Mouse (Mus musculus) embryonic facial prominence, embryonic 12.5 days (tissue): ENCODE measurements around the gene Myo3b. TPM values are rescaled to one million over a fixed set of nuclear protein-coding genes. Genes with fewer than 3 reads are reported as not detected.

ENCODE experiments used
- ATAC-seq: fragments of 200-750 bp; cut with Nextera tagmentation; 2 replicates; pipeline ENCODE4 v1.8.0; 2017; ENCODE audit not compliant: insufficient number of reproducible peaks, insufficient read depth, low FRiP score, low TSS enrichment
- H3K27ac ChIP-seq: fragments of 300-500 bp; sonication (generic); 2 replicates; pipeline ENCODE4 v1.5.1; 2016; ENCODE audit warnings: mild to moderate bottlenecking
- H3K27me3 ChIP-seq: fragments of 300-500 bp; sonication (generic); 2 replicates; pipeline ENCODE4 v1.6.1; 2016; ENCODE audit warnings: mild to moderate bottlenecking, moderate library complexity
- H3K36me3 ChIP-seq: fragments of 300-500 bp; sonication (generic); 2 replicates; pipeline ENCODE4 v1.6.1; 2016; ENCODE audit warnings: mild to moderate bottlenecking
- H3K4me1 ChIP-seq: fragments of 300-500 bp; sonication (generic); 2 replicates; pipeline ENCODE4 v1.6.1; 2016
- H3K4me2 ChIP-seq: fragments of 300-500 bp; sonication (generic); replicated peaks from 2 replicates; pipeline ENCODE4 v1.6.1; 2016; ENCODE audit warnings: mild to moderate bottlenecking, moderate library complexity
- H3K4me3 ChIP-seq: fragments of 300-500 bp; sonication (generic); 2 replicates; pipeline ENCODE4 v1.5.1; 2016; ENCODE audit warnings: mild to moderate bottlenecking
- H3K9ac ChIP-seq: fragments of 300-500 bp; sonication (generic); 2 replicates; pipeline ENCODE4 v1.6.1; 2016; ENCODE audit warnings: mild to moderate bottlenecking, moderate library complexity
- H3K9me3 ChIP-seq: fragments of 300-500 bp; sonication (generic); 2 replicates; pipeline ENCODE4 v1.6.1; 2016; ENCODE audit warnings: mild to moderate bottlenecking, moderate library complexity
- WGBS: fragments of 180-500 bp; shearing (Covaris S2); methylation state at CpG from one replicate; pipeline ENCODE4 v1.1.7; 2016; 5-methylcytosine and 5-hydroxymethylcytosine counted together
- polyA plus RNA-seq: library from polyadenylated mRNA; unstranded; fragments of >200 nt; fragmentation: Nextera tagmentation; extraction: Ambion mirVana; gene quantifications from 2 replicates; pipeline ENCODE4 v1.2.1, GENCODE M21; 2016

The Myo3b gene
- polyA plus RNA-seq, 1 experiment from 2014 or later, result 0.12 TPM

DNA sequence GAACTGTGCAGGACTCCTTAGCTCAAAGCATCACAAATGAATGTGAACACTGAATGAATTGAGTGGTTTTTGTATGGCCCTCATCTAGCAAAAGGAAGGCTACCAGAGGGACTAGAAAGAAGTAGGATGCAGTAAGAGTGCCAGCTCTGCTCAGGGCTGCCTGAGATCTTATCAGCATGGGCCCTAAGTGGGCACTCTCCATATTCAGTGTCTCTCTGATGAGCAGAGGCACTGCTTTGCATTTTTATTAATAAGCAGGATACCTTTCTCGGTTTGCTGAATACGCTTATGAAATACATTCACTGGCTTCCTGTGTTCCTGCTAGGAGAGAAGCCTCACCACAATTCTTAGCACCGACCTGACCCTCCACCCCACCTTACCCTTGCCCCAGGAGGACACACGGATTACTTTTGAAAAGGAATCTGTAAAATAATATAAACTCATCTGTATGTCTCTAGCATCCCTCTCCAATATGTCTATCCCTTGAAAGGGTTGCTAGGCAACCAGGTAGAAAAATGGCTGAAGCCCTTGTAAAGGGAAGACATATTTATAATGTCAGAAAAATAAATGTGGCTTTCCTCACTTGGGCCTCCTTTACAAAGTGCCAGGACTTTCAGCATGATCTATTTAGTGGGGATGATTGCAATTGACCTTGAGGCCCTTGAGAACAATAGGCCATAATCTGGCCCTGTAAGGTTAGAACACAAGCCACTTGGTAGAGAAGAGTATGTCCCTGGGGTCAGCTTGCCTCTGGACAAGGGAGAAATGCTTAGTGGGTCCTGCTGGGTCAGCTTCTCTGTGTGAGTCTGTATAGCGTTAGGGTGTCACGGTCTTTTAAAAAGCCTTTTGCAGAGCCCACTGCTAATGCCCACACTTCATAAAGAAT lies 138.1 kb downstream of the Myo3b start:
- H3K9me3 ChIP-seq, result no peaks in the 10 kb centered on the region
- 67% methylated on average over 6 of the region's 6 CpGs for WGBS
- no peak for ATAC-seq
- H3K27me3 ChIP-seq, result no peaks in the 10 kb centered on the region
- no peaks in the 10 kb centered on the region for H3K4me1 ChIP-seq
- H3K27ac ChIP-seq, result no peak overlapping the region
- no peak overlapping the region for H3K9ac ChIP-seq
- H3K4me2 ChIP-seq, result no peak overlapping the region
- no peaks in the 10 kb centered on the region for H3K36me3 ChIP-seq
- no peak overlapping the region for H3K4me3 ChIP-seq

DNA sequence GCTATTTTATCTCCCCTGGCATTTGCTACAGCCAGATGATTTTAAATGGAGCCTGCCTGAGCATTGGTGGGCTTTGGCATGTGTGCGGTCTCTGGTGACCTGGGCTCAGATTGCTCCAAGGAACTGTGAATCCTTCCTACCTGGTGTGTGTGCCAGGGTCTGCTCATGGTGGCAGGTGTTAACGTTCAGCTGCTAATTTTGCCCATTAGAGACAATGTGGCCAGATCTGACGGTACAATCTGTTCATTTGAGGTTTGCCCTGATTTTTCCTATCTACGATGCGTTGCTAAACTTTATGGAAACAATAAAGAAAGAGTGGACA lies 138.7 kb downstream of the Myo3b start:
- no peak overlapping the region for H3K27ac ChIP-seq
- H3K36me3 ChIP-seq, result no peaks in the 10 kb centered on the region
- no peak overlapping the region for H3K4me3 ChIP-seq
- ATAC-seq, result no peak
- WGBS, result 79% methylated on average over 5 of the region's 5 CpGs
- H3K4me2 ChIP-seq, result no peak overlapping the region
- H3K27me3 ChIP-seq, result no peaks in the 10 kb centered on the region
- H3K9me3 ChIP-seq, result no peaks in the 10 kb centered on the region
- no peak overlapping the region for H3K9ac ChIP-seq
- H3K4me1 ChIP-seq, result no peaks in the 10 kb centered on the region

DNA sequence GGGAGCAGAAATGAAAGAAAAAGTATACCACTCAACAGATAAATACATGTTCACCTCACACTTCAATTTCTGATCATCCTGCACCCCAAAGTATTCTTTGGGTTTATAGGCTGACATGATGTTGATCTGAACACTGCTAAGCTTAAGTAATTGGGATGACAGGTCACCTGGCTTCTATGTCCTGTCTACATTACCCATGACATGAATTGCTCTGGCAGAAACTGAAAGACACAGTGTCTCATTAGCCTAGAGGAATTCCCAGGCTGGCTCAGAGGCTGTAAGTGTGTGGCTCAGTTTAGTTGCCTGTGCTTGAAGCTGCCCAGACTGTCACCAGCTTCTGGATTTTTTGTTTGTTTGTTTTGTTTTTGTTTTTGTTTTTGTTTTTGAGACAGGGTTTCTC lies 139.3 kb downstream of the Myo3b start:
- H3K4me1 ChIP-seq, result no peaks in the 10 kb centered on the region
- no peak overlapping the region for H3K4me3 ChIP-seq
- no peak overlapping the region for H3K9ac ChIP-seq
- ATAC-seq, result no peak
- H3K36me3 ChIP-seq, result no peaks in the 10 kb centered on the region
- H3K27me3 ChIP-seq, result no peaks in the 10 kb centered on the region
- no peak overlapping the region for H3K4me2 ChIP-seq
- H3K9me3 ChIP-seq, result no peaks in the 10 kb centered on the region
- H3K27ac ChIP-seq, result no peak overlapping the region

DNA sequence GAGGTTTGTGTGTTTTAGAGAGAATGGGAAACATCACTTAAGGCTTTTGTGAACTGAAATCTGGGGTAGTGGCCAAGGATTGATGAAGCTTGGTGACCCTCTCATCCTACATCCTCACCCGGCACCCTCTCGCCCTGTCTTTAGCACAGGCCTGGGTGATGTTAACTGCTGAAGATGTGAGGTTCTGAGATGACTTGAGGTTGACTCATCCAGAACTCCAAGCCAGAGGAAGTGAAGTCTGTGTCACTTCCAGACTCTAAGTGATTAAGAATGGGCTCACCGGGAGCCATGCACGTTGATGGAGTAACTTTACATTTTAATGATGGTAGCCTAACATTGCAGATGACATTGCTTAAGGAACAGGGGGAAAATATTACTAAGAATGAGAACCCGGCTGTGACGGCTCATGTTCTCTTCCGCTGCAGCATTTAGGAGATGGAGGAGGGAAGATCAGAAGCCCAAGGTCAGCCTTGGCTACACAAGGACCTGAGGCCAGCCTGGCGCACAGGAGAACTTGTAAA lies 143.3 kb downstream of the Myo3b start:
- Histone ChIP-seq H3K36me3 (no peaks in the 10 kb centered on the region), H3K4me1 (no peaks in the 10 kb centered on the region), H3K4me2 (no peak overlapping the region), H3K9ac (no peak overlapping the region), H3K27ac (no peak overlapping the region), H3K9me3 (no peaks in the 10 kb centered on the region), H3K27me3 (no peaks in the 10 kb centered on the region), H3K4me3 (no peak overlapping the region)
- WGBS, result 92% methylated on average over 8 of the region's 8 CpGs
- no peak for ATAC-seq

DNA sequence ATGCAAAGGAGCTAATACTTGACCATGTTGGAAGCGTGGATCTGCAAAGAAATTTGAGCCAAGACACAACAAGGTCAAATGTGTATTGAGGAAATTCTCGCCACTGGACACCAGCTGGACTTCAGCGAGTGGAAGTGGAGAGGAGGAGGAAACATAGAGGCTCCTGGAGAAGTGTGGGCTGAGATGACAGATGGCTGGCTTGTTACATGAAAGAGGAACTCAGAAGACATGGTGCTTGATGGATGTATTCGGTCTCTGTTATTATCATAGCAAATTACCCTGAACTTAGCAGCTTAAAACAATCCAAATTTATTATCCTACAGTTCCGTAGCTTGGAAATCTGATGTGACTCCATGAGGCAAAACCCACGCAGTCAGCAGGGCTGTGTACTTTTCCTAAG lies 148.1 kb downstream of the Myo3b start:
- no peak overlapping the region for H3K4me2 ChIP-seq
- H3K9me3 ChIP-seq, result no peaks in the 10 kb centered on the region
- H3K4me3 ChIP-seq, result no peak overlapping the region
- no peak overlapping the region for H3K27ac ChIP-seq
- H3K36me3 ChIP-seq, result no peaks in the 10 kb centered on the region
- no peaks in the 10 kb centered on the region for H3K4me1 ChIP-seq
- H3K9ac ChIP-seq, result no peak overlapping the region
- no peak for ATAC-seq
- no peaks in the 10 kb centered on the region for H3K27me3 ChIP-seq
- WGBS, result 81% methylated on average over 6 of the region's 6 CpGs

DNA sequence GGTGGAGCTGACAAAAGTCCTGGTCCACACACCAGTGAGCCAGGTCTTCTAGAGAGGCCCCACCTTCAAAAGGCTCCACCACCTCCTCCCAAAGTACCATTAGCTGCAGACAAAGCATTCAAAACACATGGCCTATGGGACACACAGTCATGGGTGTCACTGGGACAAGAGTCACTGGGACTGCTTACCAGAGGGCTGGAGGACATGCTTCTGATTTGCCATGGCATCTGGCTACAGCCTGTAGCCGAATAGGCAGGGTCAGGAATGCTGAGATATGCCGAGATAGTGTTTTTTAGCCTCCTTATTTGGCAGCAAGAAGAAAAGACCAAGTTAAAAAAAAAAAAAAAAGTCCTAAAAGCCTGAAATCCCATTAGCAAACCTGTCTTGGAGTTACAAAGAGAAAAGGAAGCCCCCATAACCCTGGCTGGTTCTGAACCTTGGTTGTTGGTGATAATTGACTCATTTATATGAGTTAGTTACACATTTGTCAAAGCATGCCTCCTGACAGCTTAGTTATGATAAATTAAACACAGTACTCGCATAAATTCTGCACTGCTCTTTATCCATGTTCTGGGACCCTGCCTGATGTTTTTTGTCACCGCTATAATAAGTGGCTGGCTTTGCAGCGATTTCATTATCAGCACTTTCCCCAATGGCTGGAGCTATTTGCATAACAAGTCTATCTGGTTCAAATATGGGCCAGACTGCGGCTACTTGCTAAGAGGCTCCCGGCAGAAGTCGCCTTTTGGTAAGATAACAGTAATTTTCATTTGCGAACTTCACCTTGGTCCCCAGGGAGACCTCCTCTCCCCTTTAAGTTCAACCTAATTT lies 156.7 kb downstream of the Myo3b start:
- 75% methylated on average over 9 of the region's 9 CpGs for WGBS
- Histone ChIP-seq H3K9me3 (no peaks in the 10 kb centered on the region), H3K27me3 (no peaks in the 10 kb centered on the region), H3K4me1 (no peaks in the 10 kb centered on the region), H3K9ac (no peak overlapping the region), H3K27ac (no peak overlapping the region), H3K4me2 (no peak overlapping the region), H3K36me3 (no peaks in the 10 kb centered on the region), H3K4me3 (no peak overlapping the region)
- no peak for ATAC-seq

DNA sequence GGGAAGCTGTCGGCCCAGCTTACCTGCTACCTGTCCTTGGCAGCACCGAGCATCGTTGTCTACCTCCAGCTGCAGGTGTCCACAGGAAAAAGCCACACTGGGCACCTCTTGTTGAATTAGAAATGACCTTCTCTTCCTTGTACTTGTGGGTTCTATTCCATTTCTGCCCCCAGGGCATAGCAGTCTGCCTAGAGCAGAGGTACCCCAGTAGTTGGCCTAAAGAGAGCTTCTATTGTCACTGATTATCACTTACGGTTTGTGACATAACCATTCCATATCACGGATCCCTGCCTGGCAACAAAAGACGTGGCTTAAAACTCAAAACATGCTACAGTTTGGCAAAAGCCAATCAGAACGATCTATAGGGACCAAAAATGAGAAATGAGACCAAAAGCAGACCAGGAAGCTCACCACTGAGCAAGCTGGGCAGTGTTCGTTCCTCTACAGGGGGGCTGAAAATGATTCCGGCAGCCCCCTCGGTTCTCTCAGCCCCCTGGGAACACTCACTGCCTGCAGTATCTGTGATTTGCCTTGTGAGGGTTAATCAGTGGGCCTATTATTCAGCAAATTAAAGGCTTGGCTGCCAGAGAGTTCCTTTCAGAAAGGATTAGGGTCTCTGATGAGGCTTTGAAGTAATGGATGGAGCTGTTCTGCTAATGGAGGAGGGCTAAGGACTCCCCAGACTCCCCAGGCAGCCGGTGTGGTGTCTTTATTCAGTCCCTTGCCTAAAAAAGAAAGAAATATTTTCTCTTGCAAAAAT lies 163.1 kb downstream of the Myo3b start:
- Histone ChIP-seq H3K4me1 (peaks cover 16% of the 10 kb centered on the region), H3K9ac (no peak overlapping the region), H3K4me3 (no peak overlapping the region), H3K27me3 (no peaks in the 10 kb centered on the region; the same call in 1 of the 2 replicates), H3K27ac (no peak overlapping the region), H3K4me2 (0 out of 2 replicates have a peak overlapping the region, but pooled peaks have one; percentile 17), H3K36me3 (no peaks in the 10 kb centered on the region), H3K9me3 (no peaks in the 10 kb centered on the region)
- WGBS, result 20% methylated on average over 11 of the region's 11 CpGs
- no peak for ATAC-seq

DNA sequence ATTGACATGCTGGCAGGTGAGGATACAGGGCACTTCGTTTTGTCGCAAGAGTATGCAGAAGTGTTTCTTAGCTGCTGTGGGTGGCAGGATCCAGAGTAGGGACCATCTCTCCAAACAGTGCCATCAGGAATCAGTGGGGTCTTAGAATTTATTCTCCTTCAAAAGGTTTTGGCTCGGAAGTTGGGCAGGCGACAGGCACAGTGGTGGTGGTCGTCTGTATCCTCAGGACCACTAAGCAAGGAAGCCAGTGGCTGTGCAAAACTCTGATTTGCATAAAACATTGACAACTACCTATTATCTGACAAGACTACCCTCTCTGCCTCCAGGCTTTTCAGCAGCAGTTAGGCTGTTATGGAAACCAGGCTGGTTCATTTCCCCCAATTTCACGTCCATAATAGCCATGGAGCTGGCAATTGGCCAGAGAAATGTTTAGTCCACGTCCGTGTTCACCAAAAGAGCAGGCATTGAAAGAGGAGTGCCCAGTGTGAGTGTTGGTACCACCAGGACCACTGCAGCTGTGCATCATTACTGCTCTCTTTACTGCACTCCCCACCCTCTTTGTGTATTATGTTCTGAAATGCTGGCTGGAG lies 163.7 kb downstream of the Myo3b start:
- Histone ChIP-seq H3K4me3 (no peak overlapping the region), H3K27me3 (no peaks in the 10 kb centered on the region; the same call in 1 of the 2 replicates), H3K4me2 (no peak overlapping the region), H3K36me3 (no peaks in the 10 kb centered on the region), H3K9ac (no peak overlapping the region), H3K4me1 (peaks cover 16% of the 10 kb centered on the region), H3K27ac (no peak overlapping the region), H3K9me3 (no peaks in the 10 kb centered on the region)
- whole genome bisulfite sequencing, result 6% methylated on average over 8 of the region's 8 CpGs
- ATAC-seq, result no peak

DNA sequence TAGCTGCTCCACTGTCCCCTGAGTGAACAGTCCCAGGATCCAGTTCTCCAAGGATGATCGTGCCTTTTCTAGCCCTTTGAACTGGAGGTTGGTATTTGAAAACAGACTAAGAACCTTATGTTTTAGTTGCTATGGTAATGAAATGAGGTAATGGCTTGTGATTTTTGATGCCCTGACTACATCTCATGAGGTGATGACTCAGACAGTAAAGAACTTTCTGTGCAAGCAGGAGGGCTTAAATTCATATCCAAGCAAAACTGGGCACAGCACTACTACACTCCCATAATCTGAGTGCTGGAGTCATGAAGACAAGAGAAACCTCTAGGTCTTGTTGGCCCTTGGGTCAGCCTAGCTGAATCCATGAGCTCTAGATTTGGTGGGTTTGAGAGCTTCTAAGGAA lies 169.5 kb downstream of the Myo3b start:
- Histone ChIP-seq H3K4me2 (no peak overlapping the region), H3K4me1 (no peaks in the 10 kb centered on the region)
- WGBS, result 95% methylated on average over 1 of the region's 1 CpGs

DNA sequence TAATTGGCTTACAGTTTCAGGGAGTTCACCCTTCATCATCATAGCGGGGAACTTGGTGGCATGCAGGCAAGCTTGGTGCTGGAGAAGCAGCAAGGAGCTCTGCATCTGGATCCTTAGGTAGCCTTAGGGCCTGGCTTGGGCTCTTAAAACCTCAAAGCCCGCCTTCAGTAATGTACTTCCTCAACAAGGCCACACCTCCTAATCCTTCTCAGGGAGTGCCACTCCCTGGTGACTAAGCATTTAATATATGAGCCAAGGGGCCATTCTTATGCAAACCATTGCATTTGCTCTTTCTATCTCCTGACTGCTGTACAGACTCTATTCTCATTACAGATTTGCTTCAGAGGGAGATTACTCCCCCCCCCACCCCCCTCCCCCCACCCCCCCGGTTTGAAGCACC lies 170.9 kb downstream of the Myo3b start:
- Histone ChIP-seq H3K9me3 (0 out of 2 replicates have a peak, but pooled peaks cover 5% of the 10 kb centered on the region), H3K27me3 (no peaks in the 10 kb centered on the region; the same call in 1 of the 2 replicates), H3K4me1 (no peaks in the 10 kb centered on the region), H3K9ac (no peak overlapping the region), H3K27ac (no peak overlapping the region), H3K4me3 (no peak overlapping the region), H3K4me2 (no peak overlapping the region), H3K36me3 (no peaks in the 10 kb centered on the region)
- ATAC-seq, result no peak
- WGBS, result 81% methylated on average over 3 of the region's 3 CpGs

More for the DNA sequence above, 169.5 kb downstream of the Myo3b start:
- H3K36me3 ChIP-seq, result no peaks in the 10 kb centered on the region
- H3K27ac ChIP-seq, result no peak overlapping the region
- no peak overlapping the region for H3K9ac ChIP-seq
- H3K9me3 ChIP-seq, result 0 out of 2 replicates have a peak, but pooled peaks cover 5% of the 10 kb centered on the region
- no peak overlapping the region for H3K4me3 ChIP-seq
- ATAC-seq, result no peak
- H3K27me3 ChIP-seq, result no peaks in the 10 kb centered on the region
